Mouse (Mus musculus): ENCODE results near the gene Id1.

Id1 gene

DNA sequence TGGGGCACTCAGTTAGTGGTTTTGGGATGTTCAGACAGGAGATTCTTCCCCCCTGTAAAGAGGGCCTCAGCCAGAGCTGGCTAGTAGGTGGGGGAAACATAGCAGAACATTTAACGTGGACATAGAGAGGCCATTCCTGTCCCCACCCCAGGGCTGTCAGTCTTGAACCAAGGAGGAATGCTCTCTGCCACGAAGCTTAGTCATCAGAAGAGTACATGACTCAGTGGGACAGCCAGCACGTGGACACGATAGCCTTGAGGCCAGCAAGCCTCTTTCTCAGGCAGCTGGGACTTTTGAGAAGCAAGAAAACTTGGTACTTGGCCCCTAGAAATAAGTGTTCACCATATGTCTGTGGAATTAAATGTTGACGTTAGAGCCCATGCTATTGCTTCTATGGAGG is 46.6 kb downstream of the Id1 start:
- DNase-seq (ENCODE audit: low read depth, low spot score) = no peak

DNA sequence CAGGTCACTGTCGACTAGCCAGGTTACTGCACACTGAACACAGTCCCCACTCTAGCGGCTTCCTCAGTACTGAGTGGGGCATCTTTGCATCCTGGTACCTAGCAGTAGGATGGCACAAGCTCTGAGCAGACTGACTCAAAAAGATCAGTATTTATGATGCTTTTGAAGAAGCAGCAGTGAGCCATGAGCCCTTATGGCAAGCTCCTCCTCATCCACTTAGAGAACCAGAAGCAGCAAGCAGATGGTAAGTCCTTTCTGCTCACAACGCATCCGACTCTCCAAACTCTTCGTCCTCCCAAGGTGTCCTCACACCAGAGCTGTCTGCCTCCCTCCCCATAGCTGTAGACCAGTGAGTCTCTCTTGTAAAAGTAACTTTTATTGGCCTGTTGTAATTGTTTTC is 47.2 kb downstream of the Id1 start:
- no peak for DNase-seq (ENCODE audit: low read depth, low spot score)

DNA sequence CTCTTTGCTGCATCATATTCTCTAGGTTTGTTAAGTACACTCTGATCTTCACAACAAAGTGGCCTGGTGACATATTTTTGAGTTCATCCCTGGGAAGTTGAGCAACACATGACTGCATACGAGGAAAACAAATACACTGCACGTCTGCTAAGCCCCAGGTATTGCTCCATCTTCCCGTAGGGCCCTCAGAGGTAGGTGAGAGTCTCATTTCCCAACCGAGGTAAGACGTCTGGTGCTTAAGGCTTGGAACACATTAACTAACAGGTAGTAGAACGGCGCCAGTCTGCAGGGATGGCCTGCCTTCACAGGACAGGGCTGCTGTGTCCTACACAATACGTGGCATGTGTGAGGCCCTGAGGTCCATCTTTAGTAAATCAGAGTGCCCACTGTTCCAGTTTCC is 48.6 kb downstream of the Id1 start:
- no peak for DNase-seq (ENCODE audit: low read depth, low spot score)

DNA sequence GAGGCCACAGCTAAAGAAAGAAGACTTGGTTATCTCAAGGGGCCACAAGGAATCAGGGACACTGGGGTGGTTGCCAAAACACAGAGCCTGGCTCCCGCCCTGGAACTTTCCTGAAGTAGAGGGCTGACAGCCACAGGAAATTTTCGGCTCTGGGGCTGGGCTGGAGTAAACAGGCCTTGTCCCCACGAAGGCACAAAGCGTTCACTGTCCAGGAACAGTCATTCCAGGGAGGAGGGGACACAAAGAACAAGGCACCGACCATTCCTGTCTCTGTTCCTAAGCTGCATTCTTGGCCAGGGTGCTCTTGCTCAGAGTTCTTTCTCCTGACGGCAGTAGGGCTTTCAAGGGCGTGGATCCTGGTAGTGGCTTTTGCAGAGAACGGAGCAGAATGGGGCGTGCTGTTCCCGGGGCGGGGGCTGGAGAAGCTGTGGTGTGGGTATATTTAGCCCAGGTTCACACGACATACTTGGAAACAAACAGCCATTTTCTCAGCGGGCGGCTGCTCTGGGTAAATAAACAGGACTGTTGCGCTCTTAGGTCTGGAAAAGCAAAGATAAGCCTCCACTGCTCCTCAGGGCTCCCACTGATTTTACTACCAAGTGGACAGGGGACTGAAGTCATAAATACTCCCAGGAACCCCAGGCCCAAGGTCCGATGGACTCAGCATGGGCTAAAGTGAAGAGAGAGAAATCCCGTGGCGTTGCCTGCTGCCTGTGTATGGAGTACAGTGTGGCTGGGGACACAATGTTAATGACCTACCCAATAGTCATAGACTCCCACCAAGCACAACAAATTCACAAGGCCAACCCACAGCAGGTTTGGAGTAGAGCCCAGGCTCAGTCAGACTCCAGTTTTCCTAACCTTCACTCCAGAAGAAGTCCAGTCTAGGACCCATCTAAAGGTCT is 49.6 kb downstream of the Id1 start:
- DNase-seq (ENCODE audit: low read depth, low spot score) = no peak
